Mouse (Mus musculus): ENCODE measurements around the gene Tlr11.

The Tlr11 gene

GRCm38 (mm10) chr14:50357593-50357992 is at the start of gene Tlr11:
TSS of gene Tlr11 (plus strand) at chr14:50357914.
- no peak for DNase-seq

GRCm38 (mm10) chr14:50326661-50327060 is 31.1 kb upstream of the Tlr11 start, which contains the start of gene Olfr734:
TSS of gene Olfr734 (minus strand) at chr14:50326761.
- no peak for DNase-seq

- no peak for DNase-seq
Measured at GRCm38 (mm10) chr14:50348796-50349195, 8.9 kb upstream of the Tlr11 start, which contains the start of gene Olfr735. TSS of gene Olfr735 (minus strand) at chr14:50348872.

- no peak for DNase-seq
Measured at GRCm38 (mm10) chr14:50352438-50352837, 5.3 kb upstream of the Tlr11 start.

GRCm38 (mm10) chr14:50356725-50357124 is 989 bp upstream of the Tlr11 start:
- no peak for DNase-seq

- no peak for DNase-seq
Measured at GRCm38 (mm10) chr14:50360480-50360879, 2.8 kb downstream of the Tlr11 start.

- DNase-seq = no peak
Measured at GRCm38 (mm10) chr14:50363561-50363960, 5.8 kb downstream of the Tlr11 start.

GRCm38 (mm10) chr14:50380863-50381262 is 23.1 kb downstream of the Tlr11 start, which contains the start of gene Olfr736:
TSS of gene Olfr736 (plus strand) at chr14:50381163.
- DNase-seq = no peak

- DNase-seq = no peak
Measured at GRCm38 (mm10) chr14:50407268-50407667, 49.6 kb downstream of the Tlr11 start, which contains the start of gene Olfr738. TSS of gene Olfr738 (plus strand) at chr14:50407568.

Measured in right cerebral cortex, postnatal 14 days (tissue).